Mouse (Mus musculus) inflammation-experienced regulatory T-cells (primary cell): ENCODE data around the gene Btbd17. TPM values are rescaled to one million over a fixed set of nuclear protein-coding genes. Genes with fewer than 3 reads are reported as not detected.

ENCODE experiments used
- polyA plus RNA-seq, 2 experiments: library from polyadenylated mRNA; unstranded; fragments of 100-300 nt; shearing (Covaris generic); gene quantifications; one replicate each; pipeline ENCODE4 v1.2.1; 2017

The Btbd17 gene
- 1 to 10 TPM in 1 of 2 experiments, under 1 TPM in 1; 0.58 to 5.4 TPM for polyA plus RNA-seq

GRCm38 (mm10) chr11:114795848-114796322 is at the start of gene Btbd17:
Btbd17 (minus strand) TSS chr11:114795945.

DNA sequence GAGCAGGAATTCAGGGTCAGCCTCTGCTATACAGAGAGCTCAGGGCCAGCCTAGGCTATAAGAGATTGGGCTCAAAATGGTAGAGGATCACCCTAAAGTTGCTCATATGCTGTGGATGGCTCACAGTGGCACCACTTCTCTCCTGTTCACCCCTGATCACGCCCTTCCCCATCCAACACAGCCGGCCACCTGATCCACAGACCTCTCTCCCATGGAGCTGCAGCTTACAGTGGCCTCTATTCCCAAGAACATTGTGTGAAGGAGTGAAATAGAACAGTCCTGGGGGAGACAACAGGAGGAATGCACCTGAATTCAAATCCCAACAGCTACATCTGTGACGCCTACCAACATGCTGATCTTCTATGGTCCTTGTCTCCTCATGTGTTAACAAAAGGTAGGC is 2.9 kb upstream of the Btbd17 start, which contains the start of gene Gpr142:
Gpr142 (plus strand) TSS at position 301 of the 400 bp plus-strand sequence.

GRCm38 (mm10) chr11:114764820-114765818 is 30.6 kb downstream of the Btbd17 start, which contains the start of gene Kif19a:
Kif19a (plus strand) TSS chr11:114765388.

Other genes starting within 250 kb of the Btbd17 start
- gene Rpl38, start 127.4 kb downstream of the Btbd17 start, polyA plus RNA-seq: 100 to 1,000 TPM; 410 to 418 TPM
- 1 to 10 TPM in 1 of 2 experiments, under 1 TPM in 1; 0.60 to 2.4 TPM for gene Ttyh2, start 120.5 kb downstream of the Btbd17 start, polyA plus RNA-seq
- gene Dnaic2, start 68.5 kb downstream of the Btbd17 start, polyA plus RNA-seq: not detected
- gene Kif19a, start 30.6 kb downstream of the Btbd17 start, polyA plus RNA-seq: under 1 TPM in 1 of 2 experiments, not detected in 1; 0.66 TPM
- under 1 TPM in 1 of 2 experiments, not detected in 1; 0.43 TPM for gene Gpr142, start 3.0 kb upstream of the Btbd17 start, polyA plus RNA-seq
- gene Gprc5c, start 55.2 kb upstream of the Btbd17 start, polyA plus RNA-seq: 1 to 10 TPM in 1 of 2 experiments, under 1 TPM in 1; 0.68 to 1.9 TPM
- gene Cd300a, start 94.1 kb upstream of the Btbd17 start, polyA plus RNA-seq: 1 to 10 TPM in 1 of 2 experiments, under 1 TPM in 1; 0.05 to 2.3 TPM
- gene Cd300lb, start 138.4 kb upstream of the Btbd17 start, polyA plus RNA-seq: under 1 TPM in 1 of 2 experiments, not detected in 1; 0.13 TPM
- gene Cd300c, start 173.2 kb upstream of the Btbd17 start, polyA plus RNA-seq: under 1 TPM in 1 of 2 experiments, not detected in 1; 0.61 TPM
- gene Cd300ld, start 194.0 kb upstream of the Btbd17 start, polyA plus RNA-seq: under 1 TPM in 1 of 2 experiments, not detected in 1; 0.17 TPM
- gene Cd300c2, start 205.9 kb upstream of the Btbd17 start, polyA plus RNA-seq: under 1 TPM in 1 of 2 experiments, not detected in 1; 0.92 TPM
- not detected for gene Cd300ld2, start 220.2 kb upstream of the Btbd17 start, polyA plus RNA-seq
- gene Cd300ld4, start 231.1 kb upstream of the Btbd17 start, polyA plus RNA-seq: not detected
- not detected for gene Cd300ld5, start 241.8 kb upstream of the Btbd17 start, polyA plus RNA-seq